Mouse (Mus musculus): ENCODE results near the gene Aebp2.

DNA sequence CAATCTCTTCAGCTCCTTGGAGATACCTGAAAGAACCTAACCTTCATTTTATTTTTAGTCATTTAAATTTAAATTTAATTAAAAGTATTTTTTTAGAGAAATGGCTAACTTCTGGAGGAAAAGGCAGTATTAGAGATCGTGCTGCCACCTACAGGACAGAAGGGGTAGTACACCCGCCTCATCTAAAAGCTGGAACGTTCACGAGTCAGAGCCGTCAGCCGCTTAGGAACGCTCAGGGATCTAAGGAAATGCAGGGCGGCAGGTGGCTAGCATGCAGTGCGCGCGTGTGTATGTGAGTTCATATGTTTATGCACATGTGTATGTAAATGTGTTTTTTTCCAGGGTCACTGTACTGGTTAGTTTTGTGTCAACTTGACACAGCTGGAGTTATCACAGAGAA lies 90.3 kb downstream of the Aebp2 start:
- no peak for TF ChIP-seq GATA1 (IDR thresholded peaks at IDR 0.05; ENCODE audit: low read length)
- no peak for TF ChIP-seq TAL1 (IDR thresholded peaks at IDR 0.05; ENCODE audit: low read length)
